Mouse (Mus musculus): ENCODE results near the gene Uspl1.

Uspl1 gene

GRCm38 (mm10) chr5:149168816-149169215 is 15.3 kb upstream of the Uspl1 start:
- DNase-seq, result peak in 1 of 2 experiments; percentile 9

- no peak for DNase-seq
These were observed 13.1 kb upstream of the Uspl1 start for GRCm38 (mm10) chr5:149170841-149171588.

GRCm38 (mm10) chr5:149172246-149172645 is 11.9 kb upstream of the Uspl1 start:
- no peak for DNase-seq

- DNase-seq, result no peak
These were observed 9.6 kb upstream of the Uspl1 start for GRCm38 (mm10) chr5:149174527-149174926.

GRCm38 (mm10) chr5:149175736-149176135 is 8.4 kb upstream of the Uspl1 start:
- DNase-seq, result no peak

- DNase-seq, result no peak
These were observed 6.1 kb upstream of the Uspl1 start for GRCm38 (mm10) chr5:149178095-149178494.

- DNase-seq, result no peak
These were observed 4.3 kb upstream of the Uspl1 start for GRCm38 (mm10) chr5:149179826-149180225.

GRCm38 (mm10) chr5:149182186-149182870 is 1.8 kb upstream of the Uspl1 start:
- peak in 1 of 2 experiments; percentile 13 for DNase-seq

GRCm38 (mm10) chr5:149183122-149183521 is 1.0 kb upstream of the Uspl1 start:
- no peak for DNase-seq

- no peak for DNase-seq
These were observed 438 bp upstream of the Uspl1 start for GRCm38 (mm10) chr5:149183721-149184103.

- no peak for DNase-seq
These were observed 665 bp downstream of the Uspl1 start for GRCm38 (mm10) chr5:149184844-149185186.

GRCm38 (mm10) chr5:149185806-149186205 is 1.7 kb downstream of the Uspl1 start:
- no peak for DNase-seq

GRCm38 (mm10) chr5:149190160-149190559 is 6.0 kb downstream of the Uspl1 start:
- no peak for DNase-seq

GRCm38 (mm10) chr5:149196611-149197010 is 12.5 kb downstream of the Uspl1 start:
- no peak for DNase-seq

GRCm38 (mm10) chr5:149198782-149199181 is 14.6 kb downstream of the Uspl1 start:
- DNase-seq, result no peak

- no peak for DNase-seq
These were observed 18.8 kb downstream of the Uspl1 start for GRCm38 (mm10) chr5:149202941-149203340.

- DNase-seq, result no peak
These were observed 19.7 kb downstream of the Uspl1 start for GRCm38 (mm10) chr5:149203796-149204375.

GRCm38 (mm10) chr5:149204822-149205221 is 20.7 kb downstream of the Uspl1 start:
- DNase-seq, result no peak

- DNase-seq, result no peak
These were observed 21.1 kb downstream of the Uspl1 start for GRCm38 (mm10) chr5:149205265-149205664.

- no peak for DNase-seq
These were observed 22.1 kb downstream of the Uspl1 start for GRCm38 (mm10) chr5:149206286-149206685.

- DNase-seq, result no peak
These were observed 23.5 kb downstream of the Uspl1 start for GRCm38 (mm10) chr5:149207661-149208060.

GRCm38 (mm10) chr5:149208776-149209175 is 24.6 kb downstream of the Uspl1 start:
- no peak for DNase-seq

GRCm38 (mm10) chr5:149209328-149209727 is 25.2 kb downstream of the Uspl1 start:
- no peak for DNase-seq

- no peak for DNase-seq
These were observed 26.9 kb downstream of the Uspl1 start for GRCm38 (mm10) chr5:149211041-149211440.

Data from cerebellum, postnatal 36 days (tissue).